Mouse (Mus musculus) c-Kit-positive CD71-positive TER-119-positive erythroid progenitor cells, embryonic 14.5 days (primary cell): ENCODE data around the gene Slc17a3.

ENCODE experiments used
- DNase-seq: peaks from one replicate; pipeline ENCODE4 v3.0.0-alpha.2; 2013; ENCODE audit warnings: low spot score

Slc17a3 gene

GRCm38 (mm10) chr13:23873141-23873540 is 33.9 kb downstream of the Slc17a3 start:
- no peak for DNase-seq

GRCm38 (mm10) chr13:23879106-23879505 is 39.9 kb downstream of the Slc17a3 start:
- DNase-seq: no peak

- no peak for DNase-seq
Observed at GRCm38 (mm10) chr13:23879636-23880035, 40.4 kb downstream of the Slc17a3 start.

- no peak for DNase-seq
Observed at GRCm38 (mm10) chr13:23885540-23885939, 46.3 kb downstream of the Slc17a3 start.

- DNase-seq: peak; percentile 23
Observed at GRCm38 (mm10) chr13:23887026-23887725, 47.9 kb downstream of the Slc17a3 start.

- no peak for DNase-seq
Observed at GRCm38 (mm10) chr13:23889011-23889605, 49.9 kb downstream of the Slc17a3 start.

- no peak for DNase-seq
Observed at GRCm38 (mm10) chr13:23892592-23893268, 53.5 kb downstream of the Slc17a3 start.

GRCm38 (mm10) chr13:23893269-23893593 is 54.0 kb downstream of the Slc17a3 start:
- DNase-seq: no peak

- no peak for DNase-seq
Observed at GRCm38 (mm10) chr13:23898242-23898641, 59.0 kb downstream of the Slc17a3 start.

GRCm38 (mm10) chr13:23906906-23907305 is 67.7 kb downstream of the Slc17a3 start:
- no peak for DNase-seq

GRCm38 (mm10) chr13:23910121-23910520 is 70.9 kb downstream of the Slc17a3 start:
- DNase-seq: no peak
